Mouse (Mus musculus) liver, embryonic 13.5 days (tissue): ENCODE measurements around the gene Tmem95. TPM values are rescaled to one million over a fixed set of nuclear protein-coding genes. Genes with fewer than 3 reads are reported as not detected.

ENCODE experiments used
- ATAC-seq: fragments of 200-750 bp; cut with Nextera tagmentation; 2 replicates; pipeline ENCODE4 v1.8.0; 2017; ENCODE audit warnings: low read depth, mild to moderate bottlenecking, moderate number of reproducible peaks, moderate library complexity
- DNase-seq: peaks from one replicate; pipeline ENCODE4 v3.0.0; 2022
- H3K27ac ChIP-seq: fragments of 300-500 bp; sonication (generic); 2 replicates; pipeline ENCODE4 v1.5.1; 2015; ENCODE audit warnings: moderate library complexity, mild to moderate bottlenecking, inconsistent platforms
- H3K27me3 ChIP-seq: fragments of 300-500 bp; sonication (generic); 2 replicates; pipeline ENCODE4 v1.6.1; 2015; ENCODE audit warnings: mild to moderate bottlenecking, inconsistent platforms
- H3K36me3 ChIP-seq: fragments of 300-500 bp; sonication (generic); 2 replicates; pipeline ENCODE4 v1.6.1; 2015; ENCODE audit warnings: mild to moderate bottlenecking, inconsistent platforms
- H3K4me1 ChIP-seq: fragments of 300-500 bp; sonication (generic); replicated peaks from 2 replicates; pipeline ENCODE4 v1.6.1; 2015; ENCODE audit warnings: inconsistent platforms
- H3K4me2 ChIP-seq: fragments of 300-500 bp; sonication (generic); 2 replicates; pipeline ENCODE4 v1.6.1; 2015; ENCODE audit warnings: inconsistent platforms, mild to moderate bottlenecking, moderate library complexity
- H3K4me3 ChIP-seq: fragments of 300-500 bp; sonication (generic); replicated peaks from 2 replicates; pipeline ENCODE4 v1.5.1; 2015; ENCODE audit warnings: mild to moderate bottlenecking, inconsistent platforms
- H3K9ac ChIP-seq: fragments of 300-500 bp; sonication (generic); 2 replicates; pipeline ENCODE4 v1.6.1; 2015; ENCODE audit warnings: mild to moderate bottlenecking, inconsistent platforms
- H3K9me3 ChIP-seq: fragments of 300-500 bp; sonication (generic); replicated peaks from 2 replicates; pipeline ENCODE4 v1.6.1; 2016; ENCODE audit warnings: inconsistent platforms
- WGBS: fragments of 180-500 bp; shearing (Covaris S2); methylation state at CpG from one replicate; pipeline ENCODE4 v1.1.7; 2015; ENCODE audit not compliant: insufficient replicate concordance; 5-methylcytosine and 5-hydroxymethylcytosine counted together
- polyA plus RNA-seq: library from polyadenylated mRNA; unstranded; fragments of >200 nt; fragmentation: Nextera tagmentation; extraction: Ambion mirVana; gene quantifications from 2 replicates; pipeline ENCODE4 v1.2.1, GENCODE M21; 2015

Gene Tmem95
- polyA plus RNA-seq, 1 experiment from 2014 or later = not detected

- WGBS = 14% methylated on average over 8 of the region's 8 CpGs
- peak overlapping the region; percentile 41 for H3K4me2 ChIP-seq
Measured at GRCm38 (mm10) chr11:69886907-69887635, 9.3 kb upstream of the Tmem95 start.

GRCm38 (mm10) chr11:69884663-69885062 is 6.8 kb upstream of the Tmem95 start:
- peak overlapping the region; percentile 20; the same call in 1 of the 2 replicates for H3K9ac ChIP-seq
- 78% methylated on average over 8 of the region's 8 CpGs for WGBS
- H3K4me3 ChIP-seq = no peak overlapping the region
- 0 out of 2 replicates have a peak, but pooled peaks cover 4% of the 10 kb centered on the region for H3K27me3 ChIP-seq
- H3K4me1 ChIP-seq = peaks cover 77% of the 10 kb centered on the region
- H3K27ac ChIP-seq = peak overlapping the region; percentile 56
- H3K9me3 ChIP-seq = no peaks in the 10 kb centered on the region
- ATAC-seq (no peak), DNase-seq (no peak)
- H3K4me2 ChIP-seq = no peak overlapping the region
- no peaks in the 10 kb centered on the region for H3K36me3 ChIP-seq

More at GRCm38 (mm10) chr11:69886907-69887635, 9.3 kb upstream of the Tmem95 start:
- ATAC-seq (peak; percentile 89), DNase-seq (peak; percentile 62)
- H3K36me3 ChIP-seq = no peaks in the 10 kb centered on the region
- H3K27me3 ChIP-seq = no peaks in the 10 kb centered on the region
- H3K9me3 ChIP-seq = no peaks in the 10 kb centered on the region
- H3K9ac ChIP-seq = peak overlapping the region; percentile 45
- peak overlapping the region; percentile 72 for H3K27ac ChIP-seq
- no peak overlapping the region for H3K4me3 ChIP-seq
- peaks cover 66% of the 10 kb centered on the region for H3K4me1 ChIP-seq

- Histone ChIP-seq H3K4me2 (no peak overlapping the region), H3K4me3 (no peak overlapping the region), H3K27me3 (0 out of 2 replicates have a peak, but pooled peaks cover 4% of the 10 kb centered on the region), H3K9me3 (no peaks in the 10 kb centered on the region), H3K4me1 (peaks cover 81% of the 10 kb centered on the region), H3K27ac (peak overlapping the region; percentile 56), H3K9ac (0 out of 2 replicates have a peak overlapping the region, but pooled peaks have one; percentile 20), H3K36me3 (no peaks in the 10 kb centered on the region)
- no peak for DNase-seq
- ATAC-seq = no peak
- WGBS = 70% methylated on average over 9 of the region's 9 CpGs
Measured at GRCm38 (mm10) chr11:69884240-69884639, 6.4 kb upstream of the Tmem95 start.

DNA sequence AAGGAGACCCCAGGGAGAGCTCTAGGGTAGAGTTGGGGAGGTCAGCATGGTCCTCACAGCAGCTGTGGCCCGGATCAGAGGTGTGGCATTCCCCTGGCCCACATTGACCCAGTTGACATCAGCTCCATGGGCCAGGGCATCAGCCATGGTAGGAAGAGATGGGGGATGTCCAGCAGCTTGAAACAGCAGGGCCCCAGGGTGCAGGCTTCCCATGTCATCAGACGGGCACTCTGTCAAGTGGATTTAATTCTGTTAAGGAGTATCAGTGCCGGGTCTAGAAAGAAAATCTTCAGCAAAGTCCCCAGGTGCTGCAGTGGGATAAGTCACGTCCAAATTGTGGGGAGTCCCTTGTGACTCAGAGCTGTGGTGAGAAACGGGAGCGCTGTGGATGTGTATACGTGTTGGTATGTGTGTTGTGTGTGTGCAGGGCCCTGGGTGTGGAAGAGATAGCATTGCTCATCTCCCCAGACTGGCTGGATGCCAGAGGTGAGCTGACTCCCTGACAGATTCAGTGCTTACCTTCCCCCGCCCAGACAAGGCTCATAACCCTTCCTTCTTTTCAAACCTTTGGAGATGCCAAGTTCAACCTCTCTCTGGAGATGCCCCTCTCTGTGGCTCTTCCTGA is 5.8 kb upstream of the Tmem95 start:
- H3K4me3 ChIP-seq = no peak overlapping the region
- no peak overlapping the region for H3K9ac ChIP-seq
- no peaks in the 10 kb centered on the region for H3K36me3 ChIP-seq
- 0 out of 2 replicates have a peak, but pooled peaks cover 4% of the 10 kb centered on the region for H3K27me3 ChIP-seq
- no peaks in the 10 kb centered on the region for H3K9me3 ChIP-seq
- no peak overlapping the region for H3K4me2 ChIP-seq
- peaks cover 87% of the 10 kb centered on the region for H3K4me1 ChIP-seq
- WGBS = 79% methylated on average over 8 of the region's 8 CpGs
- no peak for ATAC-seq
- no peak for DNase-seq
- H3K27ac ChIP-seq = no peak overlapping the region

GRCm38 (mm10) chr11:69883066-69883465 is 5.2 kb upstream of the Tmem95 start:
- no peak overlapping the region for H3K9ac ChIP-seq
- H3K4me2 ChIP-seq = no peak overlapping the region
- no peak for DNase-seq
- peaks cover 88% of the 10 kb centered on the region for H3K4me1 ChIP-seq
- no peak overlapping the region for H3K4me3 ChIP-seq
- no peaks in the 10 kb centered on the region for H3K36me3 ChIP-seq
- H3K27ac ChIP-seq = no peak overlapping the region
- no peaks in the 10 kb centered on the region for H3K9me3 ChIP-seq
- ATAC-seq = no peak
- 0 out of 2 replicates have a peak, but pooled peaks cover 4% of the 10 kb centered on the region for H3K27me3 ChIP-seq
- 63% methylated on average over 4 of the region's 4 CpGs for WGBS

DNA sequence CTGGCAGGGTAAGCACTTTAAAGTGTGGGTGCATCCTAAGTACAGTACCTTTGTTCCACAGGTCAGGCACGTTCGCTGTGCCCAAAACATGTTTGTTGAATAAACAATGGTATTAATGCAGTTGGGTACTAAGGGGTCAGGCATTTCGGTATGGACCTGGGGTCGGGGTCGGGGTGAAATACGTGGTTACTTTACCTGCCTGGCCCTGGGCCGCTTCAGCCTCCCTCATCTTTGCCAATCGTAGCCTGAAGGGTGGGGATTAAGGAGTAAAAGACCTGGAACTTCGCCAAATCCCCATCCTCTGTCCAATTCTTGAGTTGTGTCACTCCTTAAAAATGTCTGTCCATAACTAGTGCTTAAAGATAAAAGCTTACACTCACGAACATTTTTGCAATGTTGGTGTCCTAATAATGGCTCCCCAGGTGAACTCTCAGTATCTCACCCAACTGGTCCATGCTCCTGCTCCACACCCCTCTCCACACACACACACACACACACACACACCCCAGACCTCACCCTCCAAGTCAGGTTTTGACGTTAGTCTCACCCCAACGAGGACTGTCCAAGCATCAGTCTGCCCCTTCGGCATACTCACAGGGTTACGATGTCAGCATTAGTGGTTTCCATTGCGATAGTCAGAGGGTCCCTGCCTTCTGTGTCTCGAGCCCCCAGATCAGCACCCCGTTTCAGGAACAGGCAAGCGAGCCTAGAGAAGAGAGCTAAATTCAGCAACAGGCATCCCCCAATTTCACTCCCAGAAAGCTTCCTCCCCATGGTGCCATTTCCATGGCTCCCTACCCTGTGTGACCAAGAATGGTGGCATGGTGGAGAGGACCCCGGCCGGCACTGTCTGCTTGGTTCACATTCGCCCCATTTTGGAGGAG is 4.2 kb upstream of the Tmem95 start:
- ATAC-seq = no peak
- WGBS = 69% methylated on average over 21 of the region's 21 CpGs
- H3K27ac ChIP-seq = peak overlapping the region; percentile 85
- peaks cover 88% of the 10 kb centered on the region for H3K4me1 ChIP-seq
- peak overlapping the region; percentile 66 for H3K4me3 ChIP-seq
- no peaks in the 10 kb centered on the region for H3K9me3 ChIP-seq
- H3K36me3 ChIP-seq = no peaks in the 10 kb centered on the region
- peak overlapping the region; percentile 75 for H3K9ac ChIP-seq
- 0 out of 2 replicates have a peak, but pooled peaks cover 4% of the 10 kb centered on the region for H3K27me3 ChIP-seq
- peak overlapping the region; percentile 97 for H3K4me2 ChIP-seq
- DNase-seq = no peak

GRCm38 (mm10) chr11:69880853-69881603 is 3.2 kb upstream of the Tmem95 start, which contains the start of gene Kctd11:
TSS of gene Kctd11 (minus strand) at chr11:69881406.
- Histone ChIP-seq H3K4me2 (peak within 1 kb of the TSS; percentile 97), H3K4me1 (peaks cover 88% of the 10 kb centered on the region), H3K9ac (peak within 1 kb of the TSS; percentile 75), H3K27me3 (0 out of 2 replicates have a peak, but pooled peaks cover 4% of the 10 kb centered on the region), H3K36me3 (no peaks in the 10 kb centered on the region), H3K27ac (peak within 1 kb of the TSS; percentile 85), H3K4me3 (peak within 1 kb of the TSS; percentile 66), H3K9me3 (no peaks in the 10 kb centered on the region)
- ATAC-seq (peak; percentile 77), DNase-seq (peak; percentile 78)
- WGBS = under 1% methylated on average over 46 of the region's 46 CpGs

DNA sequence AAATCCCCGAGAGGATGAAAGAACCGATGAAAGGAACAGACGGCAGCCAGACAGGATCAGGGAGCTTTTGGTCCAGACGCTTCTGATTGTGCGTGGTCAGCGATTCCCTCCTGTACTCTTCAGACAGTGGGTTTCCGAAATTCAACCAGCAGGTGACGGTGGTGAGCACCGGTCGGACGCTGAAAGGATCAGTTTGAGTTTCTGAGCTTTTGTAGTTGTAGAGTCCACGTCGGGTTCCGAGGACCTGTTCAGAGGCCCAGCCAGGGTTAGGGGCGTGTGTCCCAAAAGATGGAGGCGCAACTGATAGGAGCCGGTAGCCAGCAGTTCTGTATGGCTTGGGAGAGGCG is 2.7 kb upstream of the Tmem95 start:
- Histone ChIP-seq H3K36me3 (no peaks in the 10 kb centered on the region), H3K9me3 (no peaks in the 10 kb centered on the region), H3K4me3 (peak overlapping the region; percentile 66), H3K9ac (peak overlapping the region; percentile 75), H3K27ac (peak overlapping the region; percentile 85), H3K4me1 (peaks cover 89% of the 10 kb centered on the region), H3K27me3 (0 out of 2 replicates have a peak, but pooled peaks cover 4% of the 10 kb centered on the region), H3K4me2 (peak overlapping the region; percentile 97)
- under 1% methylated on average over 18 of the region's 18 CpGs for WGBS
- ATAC-seq = peak; percentile 46
- peak; percentile 72 for DNase-seq

- H3K4me1 ChIP-seq = peaks cover 89% of the 10 kb centered on the region
Measured at GRCm38 (mm10) chr11:69879711-69880110, 1.9 kb upstream of the Tmem95 start.

GRCm38 (mm10) chr11:69878952-69879351 is 1.1 kb upstream of the Tmem95 start:
- 25% methylated on average over 6 of the region's 6 CpGs for WGBS
- Histone ChIP-seq H3K4me2 (peak overlapping the region; percentile 97), H3K4me1 (peaks cover 88% of the 10 kb centered on the region), H3K27ac (peak overlapping the region; percentile 85), H3K9ac (peak overlapping the region; percentile 75), H3K27me3 (0 out of 2 replicates have a peak, but pooled peaks cover 4% of the 10 kb centered on the region), H3K4me3 (peak overlapping the region; percentile 66; the same call in 1 of the 2 replicates), H3K9me3 (no peaks in the 10 kb centered on the region), H3K36me3 (no peaks in the 10 kb centered on the region)
- peak; percentile 55 for DNase-seq
- peak; percentile 69 for ATAC-seq

More at GRCm38 (mm10) chr11:69879711-69880110, 1.9 kb upstream of the Tmem95 start:
- Histone ChIP-seq H3K4me2 (peak overlapping the region; percentile 97), H3K27ac (peak overlapping the region; percentile 85), H3K4me3 (peak overlapping the region; percentile 66), H3K9ac (peak overlapping the region; percentile 75), H3K27me3 (0 out of 2 replicates have a peak, but pooled peaks cover 4% of the 10 kb centered on the region), H3K36me3 (no peaks in the 10 kb centered on the region), H3K9me3 (no peaks in the 10 kb centered on the region)
- 73% methylated on average over 15 of the region's 15 CpGs for WGBS
- ATAC-seq = no peak
- no peak for DNase-seq
